Mouse (Mus musculus) C2C12 (cell line): ENCODE data around the gene 4931406P16Rik.

Source experiments
- CEBPB ChIP-seq: IDR thresholded peaks from one replicate; pipeline ENCODE4 v1.6.1; 2011; ENCODE audit warnings: low read depth, mild to moderate bottlenecking, control low read depth, moderate library complexity
- CTCF ChIP-seq: IDR thresholded peaks from one replicate; pipeline ENCODE4 v1.5.1; 2011; ENCODE audit not compliant: control insufficient read depth, insufficient read depth, insufficient read length
- MAX ChIP-seq: IDR thresholded peaks from one replicate; pipeline ENCODE4 v1.6.1; 2011; ENCODE audit warnings: mild to moderate bottlenecking, control low read depth
- USF1 ChIP-seq: IDR thresholded peaks from one replicate; pipeline ENCODE4 v1.6.1; 2011; ENCODE audit warnings: low read depth, mild to moderate bottlenecking, control low read depth, moderate library complexity

- TF ChIP-seq USF1: no peak
- TF ChIP-seq CTCF: no peak
- no peak for TF ChIP-seq CEBPB
- no peak for TF ChIP-seq MAX
Observed at GRCm38 (mm10) chr7:34250738-34251137, 62.6 kb downstream of the 4931406P16Rik start, which contains the start of gene Gm6096.
